Mouse (Mus musculus) layer of hippocampus, postnatal 14 days (tissue): ENCODE measurements around the gene Iqcc. TPM values are rescaled to one million over a fixed set of nuclear protein-coding genes. Genes with fewer than 3 reads are reported as not detected.
A peak's percentile ranks its signal among the peaks of the same experiment; 100 is the strongest.

Experiments used
- DNase-seq, 2 experiments: peaks; one replicate each; pipeline ENCODE4 v3.0.0; 2021 to 2022; ENCODE audit warnings: low spot score in 2 of 2, mixed read lengths in 1 of 2
- total RNA-seq, 2 experiments: library from RNA; stranded (reverse); gene quantifications; 2 replicates each; pipeline ENCODE4 v1.2.3; 2021

The Iqcc gene
- total RNA-seq, 2 experiments from 2014 or later: 31.3 to 35.7 TPM

DNA sequence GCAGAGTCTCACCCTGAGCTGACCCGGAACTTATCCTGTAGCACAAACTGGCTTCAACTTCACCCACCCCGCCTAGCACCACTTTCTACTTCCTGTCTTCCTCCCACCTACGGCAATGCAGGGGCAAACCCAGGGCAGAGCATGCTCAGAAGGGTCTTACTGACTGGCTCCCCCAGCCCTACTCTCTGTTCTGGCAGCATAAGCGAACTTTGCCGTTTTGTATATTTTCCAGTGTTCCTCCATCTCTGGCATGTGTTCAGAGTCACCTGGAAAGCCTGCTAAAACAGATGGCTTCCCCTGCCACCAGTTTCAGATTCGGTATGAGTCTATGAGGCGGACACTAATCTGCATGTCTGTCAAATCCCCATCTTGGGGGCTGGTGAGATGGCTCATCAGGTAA lies 38.6 kb downstream of the Iqcc start:
- DNase-seq: peak in 1 of 2 experiments; percentile 26

- DNase-seq: no peak
Observed at GRCm38 (mm10) chr4:129578466-129578865, 40.4 kb downstream of the Iqcc start, which contains the start of gene Fam167b. Fam167b (minus strand) TSS chr4:129578549.

- DNase-seq: no peak
Observed at GRCm38 (mm10) chr4:129577688-129578087, 41.2 kb downstream of the Iqcc start.

GRCm38 (mm10) chr4:129576863-129577491 lies 41.9 kb downstream of the Iqcc start:
- DNase-seq: peak; percentile 53 to 61

- DNase-seq: no peak
Observed at GRCm38 (mm10) chr4:129575171-129575844, 43.6 kb downstream of the Iqcc start.

- DNase-seq: no peak
Observed at GRCm38 (mm10) chr4:129573430-129573829, 45.5 kb downstream of the Iqcc start, which contains the start of gene Lck. Lck (minus strand) TSS chr4:129573641.

- no peak for DNase-seq
Observed at GRCm38 (mm10) chr4:129573093-129573370, 45.9 kb downstream of the Iqcc start.

GRCm38 (mm10) chr4:129572236-129573092 lies 46.4 kb downstream of the Iqcc start:
- no peak for DNase-seq

- no peak for DNase-seq
Observed at GRCm38 (mm10) chr4:129571551-129572084, 47.3 kb downstream of the Iqcc start.

DNA sequence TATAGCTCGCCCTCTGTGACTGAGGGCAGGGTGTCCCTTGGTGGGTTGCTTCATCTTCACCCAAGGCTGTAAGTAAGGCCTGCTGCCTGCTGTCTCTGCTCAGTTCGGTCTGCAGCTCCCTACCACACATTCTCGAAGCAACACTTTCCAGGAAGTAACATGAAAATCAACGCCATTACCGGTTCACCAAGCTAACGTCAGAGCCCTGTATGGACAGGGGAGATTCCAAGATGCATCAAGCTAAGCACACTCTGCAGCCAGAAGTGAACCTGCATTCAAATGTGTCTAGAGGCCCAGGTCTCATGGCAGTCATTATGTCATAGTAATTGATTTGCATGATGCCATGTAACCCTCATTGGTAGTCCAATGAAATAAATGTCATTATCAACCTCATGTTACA lies 48.9 kb downstream of the Iqcc start:
- no peak for DNase-seq

DNA sequence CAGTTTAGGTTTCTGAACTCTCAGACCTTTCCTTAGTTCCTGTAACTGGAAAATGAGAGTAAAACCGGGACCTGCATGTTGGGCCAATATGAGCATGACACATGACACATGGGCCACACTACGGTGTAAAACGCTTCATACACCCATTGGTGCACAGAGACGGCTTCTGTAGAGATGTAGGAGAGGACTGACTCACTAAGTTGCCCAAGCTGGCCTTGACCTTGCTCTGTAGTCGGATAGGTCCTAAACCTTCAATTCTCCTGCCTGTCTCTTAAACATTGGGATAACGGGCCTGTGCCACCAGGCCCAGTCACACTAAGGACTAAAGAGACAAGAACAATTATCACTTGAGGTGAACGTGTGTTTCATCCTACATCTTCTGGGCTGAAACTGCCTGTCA lies 50.5 kb downstream of the Iqcc start:
- DNase-seq: no peak

- no peak for DNase-seq
Observed at GRCm38 (mm10) chr4:129565139-129565538, 53.8 kb downstream of the Iqcc start.

Other genes starting within 250 kb of the Iqcc start
- 1 to 10 TPM; 6.1 to 6.3 TPM for gene Zbtb8a, start 241.0 kb downstream of the Iqcc start, total RNA-seq
- gene Zbtb8b, start 178.2 kb downstream of the Iqcc start, total RNA-seq: 1 to 10 TPM; 4.0 to 5.0 TPM
- 10 to 100 TPM; 52.2 to 54.2 TPM for gene Bsdc1, start 157.5 kb downstream of the Iqcc start, total RNA-seq
- not detected for gene Tssk3, start 128.1 kb downstream of the Iqcc start, total RNA-seq
- under 1 TPM in 1 of 2 experiments, not detected in 1; 0.72 TPM for gene Fam229a, start 127.9 kb downstream of the Iqcc start, total RNA-seq
- gene Marcksl1, start 105.5 kb downstream of the Iqcc start, total RNA-seq: 100 to 1,000 TPM; 372 to 379 TPM
- 10 to 100 TPM; 36.4 to 44.6 TPM for gene Hdac1, start 76.4 kb downstream of the Iqcc start, total RNA-seq
- gene Lck, start 45.5 kb downstream of the Iqcc start, total RNA-seq: 1 to 10 TPM; 4.0 to 4.4 TPM
- under 1 TPM in 1 of 2 experiments, not detected in 1; 0.37 TPM for gene Fam167b, start 40.5 kb downstream of the Iqcc start, total RNA-seq
- 100 to 1,000 TPM; 121 to 128 TPM for gene Eif3i, start 18.5 kb downstream of the Iqcc start, total RNA-seq
- 10 to 100 TPM; 86.1 to 90.9 TPM for gene Tmem234, start 18.4 kb downstream of the Iqcc start, total RNA-seq
- 1 to 10 TPM; 3.4 to 4.4 TPM for gene Dcdc2b, start 4.8 kb downstream of the Iqcc start, total RNA-seq
- gene Ccdc28b, start 4.8 kb upstream of the Iqcc start, total RNA-seq: 100 to 1,000 TPM; 102 to 116 TPM
- gene Txlna, start 22.0 kb upstream of the Iqcc start, total RNA-seq: 10 to 100 TPM; 39.8 to 46.9 TPM
- 10 to 100 TPM; 88.9 to 93.4 TPM for gene Kpna6, start 53.7 kb upstream of the Iqcc start, total RNA-seq
- gene Tmem39b, start 77.7 kb upstream of the Iqcc start, total RNA-seq: 10 to 100 TPM; 12.8 to 15.2 TPM
- gene Khdrbs1, start 123.2 kb upstream of the Iqcc start, total RNA-seq: 10 to 100 TPM; 83.3 to 85.6 TPM
- gene Ptp4a2, start 192.1 kb upstream of the Iqcc start, total RNA-seq: 100 to 1,000 TPM; 123 to 132 TPM